Mouse (Mus musculus) kidney, embryonic 14.5 days (tissue): ENCODE measurements around the gene Mast3. TPM values are rescaled to one million over a fixed set of nuclear protein-coding genes. Genes with fewer than 3 reads are reported as not detected.

Source experiments
- ATAC-seq: fragments of 200-750 bp; cut with Nextera tagmentation; 2 replicates; pipeline ENCODE4 v1.8.0; 2017; ENCODE audit warnings: moderate number of reproducible peaks, mild to moderate bottlenecking, moderate TSS enrichment, moderate library complexity; ENCODE audit not compliant: low FRiP score, low TSS enrichment
- H3K27ac ChIP-seq: fragments of 300-500 bp; sonication (generic); 2 replicates; pipeline ENCODE4 v1.5.1; 2014; ENCODE audit warnings: low read depth, mild to moderate bottlenecking, low read length, moderate library complexity, mixed read lengths
- H3K27me3 ChIP-seq: fragments of 300-500 bp; sonication (generic); 2 replicates; pipeline ENCODE4 v1.6.1; 2014; ENCODE audit warnings: mild to moderate bottlenecking, low read length; ENCODE audit not compliant: control insufficient read depth, insufficient read depth
- H3K36me3 ChIP-seq: fragments of 300-500 bp; sonication (generic); 2 replicates; pipeline ENCODE4 v1.6.1; 2014; ENCODE audit warnings: low read length, mixed read lengths; ENCODE audit not compliant: control insufficient read depth, insufficient read depth
- H3K4me1 ChIP-seq: fragments of 300-500 bp; sonication (generic); 2 replicates; pipeline ENCODE4 v1.6.1; 2014; ENCODE audit warnings: low read length, mixed read lengths; ENCODE audit not compliant: control insufficient read depth, insufficient read depth
- H3K4me2 ChIP-seq: fragments of 300-500 bp; sonication (generic); replicated peaks from 2 replicates; pipeline ENCODE4 v1.6.1; 2014; ENCODE audit warnings: low read depth, mild to moderate bottlenecking, low read length
- H3K4me3 ChIP-seq: fragments of 300-500 bp; sonication (generic); 2 replicates; pipeline ENCODE4 v1.5.1; 2014; ENCODE audit warnings: mild to moderate bottlenecking, low read length
- H3K9ac ChIP-seq: fragments of 300-500 bp; sonication (generic); 2 replicates; pipeline ENCODE4 v1.6.1; 2014; ENCODE audit warnings: low read depth, mild to moderate bottlenecking, low read length, moderate library complexity
- H3K9me3 ChIP-seq: fragments of 300-500 bp; sonication (generic); 2 replicates; pipeline ENCODE4 v1.6.1; 2016; ENCODE audit warnings: low read length; ENCODE audit not compliant: control insufficient read depth
- WGBS: fragments of 180-500 bp; shearing (Covaris S2); extraction: QIAGEN DNeasy Blood & Tissue Kit; methylation state at CpG from one replicate; pipeline ENCODE4 v1.1.7; 2014; 5-methylcytosine and 5-hydroxymethylcytosine counted together
- polyA plus RNA-seq: library from polyadenylated mRNA; unstranded; fragments of >200 nt; fragmentation: Nextera tagmentation; extraction: Ambion mirVana; gene quantifications from 2 replicates; pipeline ENCODE4 v1.2.1, GENCODE M21; 2014

Mast3 gene
- polyA plus RNA-seq, 1 experiment from 2014 or later: 17.2 TPM

- Histone ChIP-seq H3K4me2 (no peak overlapping the region), H3K9ac (no peak overlapping the region), H3K36me3 (peaks cover 4% of the 10 kb centered on the region; the same call in 1 of the 2 replicates), H3K4me1 (peaks cover 23% of the 10 kb centered on the region), H3K27ac (peak overlapping the region; percentile 83), H3K9me3 (no peaks in the 10 kb centered on the region), H3K4me3 (no peak overlapping the region), H3K27me3 (peaks cover 5% of the 10 kb centered on the region)
- 24% methylated on average over 11 of the region's 11 CpGs for WGBS
- ATAC-seq: no peak
Observed at GRCm38 (mm10) chr8:70752000-70752764, 52.7 kb downstream of the Mast3 start.

GRCm38 (mm10) chr8:70750128-70750680, 54.6 kb downstream of the Mast3 start:
- Histone ChIP-seq H3K4me1 (peaks cover 17% of the 10 kb centered on the region), H3K9ac (no peak overlapping the region), H3K27me3 (peaks cover 14% of the 10 kb centered on the region), H3K4me3 (no peak overlapping the region), H3K36me3 (no peaks in the 10 kb centered on the region), H3K27ac (no peak overlapping the region), H3K4me2 (no peak overlapping the region), H3K9me3 (no peaks in the 10 kb centered on the region)
- 83% methylated on average over 13 of the region's 13 CpGs for WGBS
- no peak for ATAC-seq

GRCm38 (mm10) chr8:70749097-70749674, 55.7 kb downstream of the Mast3 start:
- Histone ChIP-seq H3K4me3 (no peak overlapping the region), H3K4me1 (peaks cover 22% of the 10 kb centered on the region), H3K27me3 (peaks cover 21% of the 10 kb centered on the region), H3K27ac (no peak overlapping the region), H3K36me3 (no peaks in the 10 kb centered on the region), H3K9ac (no peak overlapping the region), H3K4me2 (no peak overlapping the region), H3K9me3 (no peaks in the 10 kb centered on the region)
- ATAC-seq: no peak
- 84% methylated on average over 19 of the region's 19 CpGs for WGBS

GRCm38 (mm10) chr8:70748246-70749096, 56.4 kb downstream of the Mast3 start:
- no peak overlapping the region for H3K4me3 ChIP-seq
- 88% methylated on average over 23 of the region's 23 CpGs for WGBS
- no peaks in the 10 kb centered on the region for H3K9me3 ChIP-seq
- no peak overlapping the region for H3K4me2 ChIP-seq
- ATAC-seq: no peak
- H3K27me3 ChIP-seq: peaks cover 28% of the 10 kb centered on the region
- no peak overlapping the region for H3K9ac ChIP-seq
- H3K4me1 ChIP-seq: peaks cover 25% of the 10 kb centered on the region
- no peaks in the 10 kb centered on the region for H3K36me3 ChIP-seq
- no peak overlapping the region for H3K27ac ChIP-seq

- Histone ChIP-seq H3K36me3 (no peaks in the 10 kb centered on the region), H3K27ac (no peak overlapping the region), H3K4me1 (peaks cover 24% of the 10 kb centered on the region), H3K4me2 (no peak overlapping the region), H3K9ac (no peak overlapping the region), H3K9me3 (no peaks in the 10 kb centered on the region), H3K27me3 (peaks cover 39% of the 10 kb centered on the region), H3K4me3 (no peak overlapping the region)
- WGBS: 71% methylated on average over 18 of the region's 18 CpGs
- ATAC-seq: no peak
Observed at GRCm38 (mm10) chr8:70747211-70747890, 57.5 kb downstream of the Mast3 start.

- peaks cover 42% of the 10 kb centered on the region for H3K27me3 ChIP-seq
- H3K4me3 ChIP-seq: no peak overlapping the region
- no peak overlapping the region for H3K4me2 ChIP-seq
- 55% methylated on average over 9 of the region's 9 CpGs for WGBS
- H3K4me1 ChIP-seq: peaks cover 22% of the 10 kb centered on the region
- no peak overlapping the region for H3K27ac ChIP-seq
- no peaks in the 10 kb centered on the region for H3K9me3 ChIP-seq
- no peak for ATAC-seq
- no peak overlapping the region for H3K9ac ChIP-seq
- H3K36me3 ChIP-seq: no peaks in the 10 kb centered on the region
Observed at GRCm38 (mm10) chr8:70746676-70747075, 58.2 kb downstream of the Mast3 start.

GRCm38 (mm10) chr8:70745691-70746220, 59.1 kb downstream of the Mast3 start:
- peaks cover 22% of the 10 kb centered on the region for H3K4me1 ChIP-seq
- 54% methylated on average over 19 of the region's 19 CpGs for WGBS

GRCm38 (mm10) chr8:70744806-70745205, 60.0 kb downstream of the Mast3 start:
- no peak for ATAC-seq
- Histone ChIP-seq H3K4me1 (peaks cover 22% of the 10 kb centered on the region), H3K27me3 (peaks cover 58% of the 10 kb centered on the region), H3K27ac (no peak overlapping the region), H3K4me2 (no peak overlapping the region; the same call in 1 of the 2 replicates), H3K9ac (no peak overlapping the region), H3K4me3 (no peak overlapping the region), H3K36me3 (no peaks in the 10 kb centered on the region), H3K9me3 (no peaks in the 10 kb centered on the region)
- WGBS: 58% methylated on average over 11 of the region's 11 CpGs

More at GRCm38 (mm10) chr8:70745691-70746220, 59.1 kb downstream of the Mast3 start:
- H3K9ac ChIP-seq: no peak overlapping the region
- no peak overlapping the region for H3K4me2 ChIP-seq
- H3K9me3 ChIP-seq: no peaks in the 10 kb centered on the region
- no peak for ATAC-seq
- H3K27me3 ChIP-seq: peaks cover 49% of the 10 kb centered on the region
- no peak overlapping the region for H3K27ac ChIP-seq
- H3K4me3 ChIP-seq: no peak overlapping the region
- H3K36me3 ChIP-seq: no peaks in the 10 kb centered on the region
